Mouse (Mus musculus) heart, embryonic 10.5 days (tissue): ENCODE results near the gene Zfp385a. TPM values are rescaled to one million over a fixed set of nuclear protein-coding genes. Genes with fewer than 3 reads are reported as not detected.
A peak's percentile ranks its signal among the peaks of the same experiment; 100 is the strongest.

Experiments
- DNase-seq: peaks from one replicate; pipeline ENCODE4 v3.0.0-alpha.2; 2017; ENCODE audit warnings: low spot score
- H3K27ac ChIP-seq: fragments of 300-500 bp; sonication (generic); 2 replicates; pipeline ENCODE4 v1.5.1; 2016; ENCODE audit warnings: mild to moderate bottlenecking
- H3K27me3 ChIP-seq: fragments of 300-500 bp; sonication (generic); 2 replicates; pipeline ENCODE4 v1.6.1; 2016; ENCODE audit warnings: mild to moderate bottlenecking; ENCODE audit not compliant: poor library complexity, insufficient read depth, severe bottlenecking
- H3K36me3 ChIP-seq: fragments of 300-500 bp; sonication (generic); 2 replicates; pipeline ENCODE4 v1.6.1; 2016; ENCODE audit warnings: mild to moderate bottlenecking, moderate library complexity
- H3K4me1 ChIP-seq: fragments of 300-500 bp; sonication (generic); 2 replicates; pipeline ENCODE4 v1.6.1; 2016; ENCODE audit warnings: mild to moderate bottlenecking
- H3K4me3 ChIP-seq: fragments of 300-500 bp; sonication (generic); 2 replicates; pipeline ENCODE4 v1.5.1; 2016; ENCODE audit warnings: mild to moderate bottlenecking, moderate library complexity
- H3K9me3 ChIP-seq: fragments of 300-500 bp; sonication (generic); 2 replicates; pipeline ENCODE4 v1.6.1; 2016; ENCODE audit warnings: mild to moderate bottlenecking, moderate library complexity
- WGBS: fragments of 180-500 bp; shearing (Covaris S2); methylation state at CpG from one replicate; pipeline ENCODE4 v1.1.7; 2016; 5-methylcytosine and 5-hydroxymethylcytosine counted together
- polyA plus RNA-seq: library from polyadenylated mRNA; unstranded; fragments of >200 nt; fragmentation: Nextera tagmentation; extraction: Ambion mirVana; gene quantifications from 2 replicates; pipeline ENCODE4 v1.2.1, GENCODE M21; 2016

Zfp385a gene
- polyA plus RNA-seq, 1 experiment from 2014 or later, result 15.8 TPM

DNA sequence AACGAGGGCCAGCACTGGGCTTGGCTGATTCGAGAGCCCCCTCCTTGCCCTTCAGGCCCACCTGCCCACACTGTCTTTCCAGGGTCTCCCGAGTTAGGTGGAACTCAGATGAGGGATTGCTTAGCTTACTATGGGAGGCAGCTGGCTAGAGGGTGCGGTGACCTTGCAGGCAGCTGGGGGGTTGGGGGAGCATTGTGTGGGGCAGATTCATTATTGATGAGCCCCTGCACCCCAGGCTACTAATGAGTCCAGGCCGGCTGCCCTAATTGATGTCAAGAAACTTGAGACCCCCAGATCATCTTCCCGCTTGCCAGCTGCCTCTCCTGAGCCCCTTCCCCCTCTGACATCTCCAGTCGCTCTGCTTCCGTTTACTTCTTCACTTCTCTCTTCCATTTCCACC lies 1.7 kb upstream of the Zfp385a start:
- Histone ChIP-seq H3K4me3 (no peak overlapping the region), H3K27ac (no peak overlapping the region; the same call in 1 of the 2 replicates), H3K27me3 (peaks cover 54% of the 10 kb centered on the region), H3K4me1 (peaks cover 30% of the 10 kb centered on the region), H3K9me3 (no peaks in the 10 kb centered on the region), H3K36me3 (peaks cover 33% of the 10 kb centered on the region)
- no peak for DNase-seq
- 52% methylated on average over 8 of the region's 8 CpGs for WGBS

DNA sequence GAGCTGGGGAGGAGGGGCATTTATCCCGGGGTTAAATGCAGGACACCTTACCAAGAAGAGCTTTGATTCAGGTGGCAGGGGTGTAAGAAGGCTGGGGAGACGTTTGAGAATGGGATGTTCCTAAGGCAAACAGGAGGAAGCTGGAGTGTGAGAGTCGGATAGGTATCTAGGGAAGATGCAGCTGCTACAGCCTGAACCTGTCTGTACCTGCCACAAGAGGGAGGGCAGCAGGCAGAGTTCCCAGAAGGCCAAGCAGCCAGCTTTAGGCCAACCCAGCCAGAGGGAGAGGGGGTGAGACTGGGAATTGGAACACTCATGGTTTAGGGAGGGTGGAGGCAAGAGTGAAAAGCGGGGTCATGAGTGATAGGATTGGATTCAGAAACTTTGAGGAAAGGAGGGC lies 893 bp upstream of the Zfp385a start:
- peaks cover 25% of the 10 kb centered on the region for H3K36me3 ChIP-seq
- peaks cover 31% of the 10 kb centered on the region for H3K4me1 ChIP-seq
- DNase-seq, result no peak
- no peaks in the 10 kb centered on the region for H3K9me3 ChIP-seq
- peak overlapping the region; percentile 68; the same call in 1 of the 2 replicates for H3K4me3 ChIP-seq
- H3K27ac ChIP-seq, result no peak overlapping the region
- H3K27me3 ChIP-seq, result peaks cover 58% of the 10 kb centered on the region
- 20% methylated on average over 4 of the region's 4 CpGs for WGBS

DNA sequence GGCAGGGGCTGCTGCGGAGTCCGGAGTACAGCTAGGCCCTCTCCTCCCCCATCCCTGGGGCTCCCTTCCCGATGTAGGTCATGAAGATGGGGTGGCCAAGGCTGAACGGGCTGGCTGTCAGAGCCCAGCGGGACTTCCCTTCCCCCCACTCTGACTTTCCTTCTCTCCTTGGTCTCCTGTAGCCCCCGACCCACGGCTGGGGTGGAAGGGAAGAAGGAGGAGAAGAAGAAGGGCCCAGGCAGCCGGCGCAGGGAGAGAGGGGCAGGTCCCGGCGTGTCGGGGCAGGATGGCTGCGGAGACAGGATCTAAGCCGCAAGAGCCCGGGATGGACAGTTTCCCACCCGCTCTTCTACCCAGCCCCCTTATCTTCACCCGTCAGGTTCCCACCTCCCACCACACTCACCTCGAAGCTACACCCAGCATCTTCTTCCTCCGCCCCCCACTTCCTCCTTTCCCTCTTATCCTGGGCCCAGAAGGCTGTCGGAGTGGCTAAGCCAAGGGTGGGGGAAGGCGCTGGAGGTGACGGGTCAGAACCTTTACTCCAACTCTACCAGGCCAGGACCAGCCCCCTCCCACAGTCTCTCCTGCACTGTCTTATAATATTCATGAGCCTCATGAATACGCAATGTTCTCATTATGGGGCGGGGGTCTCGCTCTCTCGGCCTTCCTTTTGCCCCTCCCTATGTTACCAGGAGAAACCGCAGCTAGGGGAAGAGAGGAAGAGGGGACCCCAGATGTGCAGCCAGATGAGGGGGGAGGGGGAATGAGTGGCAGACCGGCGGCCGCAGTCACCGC lies 530 bp downstream of the Zfp385a start:
- H3K9me3 ChIP-seq, result no peaks in the 10 kb centered on the region
- peak overlapping the region; percentile 68 for H3K4me3 ChIP-seq
- WGBS, result 2% methylated on average over 30 of the region's 31 CpGs
- H3K4me1 ChIP-seq, result peaks cover 45% of the 10 kb centered on the region
- H3K36me3 ChIP-seq, result peaks cover 11% of the 10 kb centered on the region
- H3K27me3 ChIP-seq, result peaks cover 63% of the 10 kb centered on the region
- DNase-seq, result no peak
- peak overlapping the region; percentile 24 for H3K27ac ChIP-seq

DNA sequence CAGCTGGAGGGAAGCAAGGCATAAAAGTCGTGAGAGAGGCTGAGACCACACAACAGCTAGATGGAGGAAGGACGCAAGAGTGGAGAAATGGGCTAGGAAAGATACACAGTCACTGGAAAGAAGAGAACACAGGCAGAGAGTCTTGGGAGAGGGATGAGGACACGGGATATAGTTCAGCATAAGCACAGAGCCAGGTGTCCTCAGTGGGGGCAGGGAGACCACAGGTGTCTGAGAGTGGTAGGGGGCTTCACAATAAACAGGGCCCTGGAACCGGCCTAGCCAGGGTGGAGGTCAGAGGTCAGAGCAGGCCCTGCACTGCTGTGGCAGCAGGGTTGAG lies 1.1 kb downstream of the Zfp385a start:
- H3K27ac ChIP-seq, result peak overlapping the region; percentile 24; the same call in 1 of the 2 replicates
- WGBS, result 44% methylated on average over 4 of the region's 4 CpGs
- peak overlapping the region; percentile 68 for H3K4me3 ChIP-seq
- H3K9me3 ChIP-seq, result no peaks in the 10 kb centered on the region
- H3K27me3 ChIP-seq, result peaks cover 63% of the 10 kb centered on the region
- H3K4me1 ChIP-seq, result peaks cover 51% of the 10 kb centered on the region
- no peak for DNase-seq
- H3K36me3 ChIP-seq, result peaks cover 6% of the 10 kb centered on the region

DNA sequence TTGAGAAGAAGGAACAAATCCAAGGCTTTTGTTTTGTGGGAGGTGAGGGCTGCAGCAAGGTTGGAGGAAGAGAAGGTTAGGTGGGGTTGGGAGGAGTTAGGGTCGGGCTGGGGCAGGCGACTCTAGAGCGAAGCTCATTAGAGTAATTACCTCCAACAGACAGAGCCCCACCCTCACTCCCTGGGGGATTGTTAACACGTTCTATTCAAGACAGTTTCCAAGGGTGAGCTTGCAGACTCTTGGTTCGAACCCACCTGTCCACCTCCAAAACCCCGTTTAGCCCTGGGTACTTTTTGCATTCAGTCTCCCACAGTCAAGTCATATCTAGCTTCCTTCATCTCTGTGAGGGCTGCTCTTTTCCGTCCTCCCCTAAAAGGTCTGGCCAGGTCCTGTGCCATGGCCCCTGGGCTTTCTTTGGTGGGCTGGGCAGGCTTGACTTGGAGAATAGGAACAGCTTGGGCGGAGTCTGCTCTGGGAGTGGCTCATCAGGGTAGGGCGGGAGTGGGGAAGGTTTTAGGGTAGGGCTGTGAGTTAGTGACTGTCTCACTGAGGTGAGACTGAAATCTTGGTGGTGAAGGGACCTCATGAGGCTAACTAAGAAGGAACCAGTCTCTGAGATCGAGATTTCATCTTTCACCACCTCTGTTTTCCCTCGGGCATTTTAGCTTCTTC lies 2.8 kb downstream of the Zfp385a start:
- H3K27me3 ChIP-seq, result peaks cover 66% of the 10 kb centered on the region

DNA sequence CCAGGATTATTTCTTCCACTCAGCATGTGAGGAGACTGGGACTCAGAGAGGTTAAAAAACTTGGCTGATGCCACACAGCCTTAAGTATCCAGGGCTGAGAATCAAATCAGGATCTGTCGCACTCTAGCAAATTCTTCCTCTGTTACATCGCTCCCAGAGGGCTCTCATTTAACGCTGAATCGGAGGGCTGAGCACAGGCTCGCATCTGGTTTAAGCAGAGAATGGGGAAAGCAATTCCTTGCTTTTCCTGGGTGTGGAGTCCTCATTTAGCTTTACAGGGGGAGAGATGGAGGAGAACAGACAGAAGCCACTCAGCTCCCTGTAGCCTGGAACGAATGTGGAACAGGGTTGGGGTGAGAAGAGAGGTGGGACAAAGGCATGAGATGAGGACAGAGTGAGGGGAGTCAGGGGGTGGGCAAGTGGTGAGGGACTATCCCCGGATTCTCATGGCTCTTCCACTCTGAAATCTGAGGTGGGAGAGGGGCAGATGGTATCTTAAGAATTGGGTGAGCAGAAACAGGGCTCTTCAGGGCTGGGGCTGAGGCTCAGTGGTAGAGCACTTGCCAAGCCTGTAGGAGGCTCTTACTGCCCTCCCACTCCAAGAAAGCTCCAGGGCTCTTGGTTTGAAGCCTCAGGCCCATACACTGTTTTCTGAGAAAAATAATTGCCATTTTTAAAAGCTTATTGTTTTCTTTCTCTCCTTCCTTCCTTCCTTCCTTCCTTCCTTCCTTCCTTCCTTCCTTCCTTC lies 4.2 kb downstream of the Zfp385a start:
- Histone ChIP-seq H3K36me3 (no peaks in the 10 kb centered on the region), H3K4me3 (no peak overlapping the region), H3K9me3 (no peaks in the 10 kb centered on the region), H3K4me1 (peaks cover 61% of the 10 kb centered on the region), H3K27ac (no peak overlapping the region), H3K27me3 (peaks cover 52% of the 10 kb centered on the region)
- WGBS, result 21% methylated on average over 7 of the region's 7 CpGs
- no peak for DNase-seq

More for the DNA sequence above, 2.8 kb downstream of the Zfp385a start:
- 17% methylated on average over 11 of the region's 11 CpGs for WGBS
- H3K27ac ChIP-seq, result no peak overlapping the region
- H3K36me3 ChIP-seq, result no peaks in the 10 kb centered on the region; the same call in 1 of the 2 replicates
- DNase-seq, result no peak
- peaks cover 65% of the 10 kb centered on the region for H3K4me1 ChIP-seq
- H3K9me3 ChIP-seq, result no peaks in the 10 kb centered on the region
- no peak overlapping the region for H3K4me3 ChIP-seq

DNA sequence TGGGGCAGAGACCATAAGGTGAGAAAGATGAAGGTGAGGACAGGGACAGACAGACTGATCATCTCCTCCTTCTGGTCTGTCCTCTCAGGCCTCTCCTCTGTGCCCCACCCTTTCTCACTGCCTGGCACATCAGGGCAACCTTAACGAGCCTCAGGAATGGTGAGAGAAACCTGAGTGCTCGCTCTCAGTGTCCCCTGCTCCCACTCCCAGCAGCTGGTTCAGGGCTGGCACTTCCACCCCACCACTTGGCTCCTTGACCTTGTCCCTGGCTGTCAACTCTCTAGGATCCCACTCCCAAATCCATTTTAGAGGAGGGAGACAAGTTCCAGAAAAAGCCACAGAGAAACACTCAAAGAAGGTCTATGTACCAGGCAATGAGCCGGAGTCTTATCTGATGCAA lies 4.9 kb downstream of the Zfp385a start:
- Histone ChIP-seq H3K27ac (no peak overlapping the region), H3K36me3 (no peaks in the 10 kb centered on the region), H3K4me1 (peaks cover 55% of the 10 kb centered on the region), H3K27me3 (peaks cover 46% of the 10 kb centered on the region), H3K4me3 (no peak overlapping the region), H3K9me3 (no peaks in the 10 kb centered on the region)
- 54% methylated on average over 3 of the region's 3 CpGs for WGBS
- no peak for DNase-seq

DNA sequence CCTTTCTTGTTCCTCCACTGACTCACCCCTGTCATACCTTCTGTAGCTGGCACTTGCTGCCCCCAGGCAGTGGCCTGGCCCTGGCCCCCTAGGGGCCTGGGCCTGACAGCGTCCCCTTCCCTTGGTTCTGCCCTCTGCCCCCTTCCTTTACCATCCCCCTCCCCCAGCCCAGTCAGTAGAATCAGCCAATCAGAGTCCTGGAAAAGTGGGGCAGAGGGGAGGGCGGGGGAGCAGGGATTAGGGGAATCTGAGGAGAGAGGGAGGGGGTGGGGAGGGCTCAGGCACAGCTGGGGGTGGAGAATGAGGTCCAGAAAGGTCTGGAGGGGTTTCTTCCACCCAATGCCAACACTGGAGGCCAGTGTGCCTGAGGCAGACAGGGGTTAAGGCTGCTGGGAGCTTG lies 5.7 kb downstream of the Zfp385a start:
- 13% methylated on average over 2 of the region's 2 CpGs for WGBS
- H3K36me3 ChIP-seq, result no peaks in the 10 kb centered on the region
- DNase-seq, result no peak

DNA sequence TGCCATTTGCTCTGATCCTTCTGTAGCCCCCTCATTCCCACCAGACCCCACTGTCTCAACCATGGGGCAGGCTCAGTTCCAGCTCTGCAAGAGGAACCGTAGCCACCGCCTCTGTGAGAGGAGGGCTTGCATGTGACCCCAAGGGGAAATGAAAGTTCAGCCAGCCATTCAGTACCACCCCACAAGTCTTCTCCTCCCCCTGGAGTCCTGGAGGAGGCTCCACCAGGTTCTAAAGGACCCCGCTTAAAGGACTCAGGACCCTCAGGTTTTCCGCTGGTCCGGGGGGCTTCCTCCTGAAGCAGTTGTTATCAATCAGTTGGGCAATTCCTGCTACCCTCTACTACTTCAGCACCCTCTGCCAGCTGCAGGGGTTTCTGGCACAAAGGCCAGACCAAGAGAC lies 6.2 kb downstream of the Zfp385a start:
- H3K4me3 ChIP-seq, result no peak overlapping the region
- H3K4me1 ChIP-seq, result peaks cover 42% of the 10 kb centered on the region
- peaks cover 33% of the 10 kb centered on the region for H3K27me3 ChIP-seq
- H3K27ac ChIP-seq, result peak overlapping the region; percentile 60; the same call in 1 of the 2 replicates
- 64% methylated on average over 5 of the region's 5 CpGs for WGBS
- no peak for DNase-seq
- H3K36me3 ChIP-seq, result no peaks in the 10 kb centered on the region
- H3K9me3 ChIP-seq, result no peaks in the 10 kb centered on the region

More for the DNA sequence above, 5.7 kb downstream of the Zfp385a start:
- Histone ChIP-seq H3K27ac (peak overlapping the region; percentile 60; the same call in 1 of the 2 replicates), H3K27me3 (peaks cover 38% of the 10 kb centered on the region), H3K9me3 (no peaks in the 10 kb centered on the region), H3K4me3 (no peak overlapping the region), H3K4me1 (peaks cover 47% of the 10 kb centered on the region)

DNA sequence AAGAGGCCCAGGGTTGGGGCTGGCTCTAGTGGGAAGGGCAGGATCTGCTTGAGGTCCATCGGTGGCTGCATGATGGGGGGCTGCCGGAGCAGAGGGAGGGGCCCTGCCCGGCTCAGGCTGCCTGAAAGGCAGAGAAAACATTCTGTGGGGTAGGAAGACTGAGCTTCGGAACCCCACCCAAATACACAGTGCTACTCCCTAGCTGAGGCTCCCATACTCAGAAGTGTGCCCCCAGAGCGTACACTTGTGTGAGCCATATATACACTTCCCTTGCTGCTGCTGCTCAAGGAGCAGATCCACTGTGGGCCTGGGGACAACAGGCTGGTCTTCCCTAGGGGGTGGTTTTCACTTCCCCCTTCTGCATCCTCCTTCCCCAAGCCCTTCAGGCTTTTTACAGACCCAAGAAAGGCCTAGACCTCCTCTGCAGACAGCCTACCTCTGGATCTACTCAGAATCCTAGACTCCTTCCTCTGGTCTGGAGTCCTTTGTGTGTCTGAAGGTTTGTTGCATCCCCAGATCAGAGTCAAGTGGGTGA lies 6.7 kb downstream of the Zfp385a start:
- Histone ChIP-seq H3K9me3 (no peaks in the 10 kb centered on the region), H3K4me1 (peaks cover 41% of the 10 kb centered on the region), H3K27ac (peak overlapping the region; percentile 60; the same call in 1 of the 2 replicates), H3K27me3 (peaks cover 27% of the 10 kb centered on the region), H3K36me3 (no peaks in the 10 kb centered on the region), H3K4me3 (no peak overlapping the region)
- 57% methylated on average over 5 of the region's 5 CpGs for WGBS
- no peak for DNase-seq

DNA sequence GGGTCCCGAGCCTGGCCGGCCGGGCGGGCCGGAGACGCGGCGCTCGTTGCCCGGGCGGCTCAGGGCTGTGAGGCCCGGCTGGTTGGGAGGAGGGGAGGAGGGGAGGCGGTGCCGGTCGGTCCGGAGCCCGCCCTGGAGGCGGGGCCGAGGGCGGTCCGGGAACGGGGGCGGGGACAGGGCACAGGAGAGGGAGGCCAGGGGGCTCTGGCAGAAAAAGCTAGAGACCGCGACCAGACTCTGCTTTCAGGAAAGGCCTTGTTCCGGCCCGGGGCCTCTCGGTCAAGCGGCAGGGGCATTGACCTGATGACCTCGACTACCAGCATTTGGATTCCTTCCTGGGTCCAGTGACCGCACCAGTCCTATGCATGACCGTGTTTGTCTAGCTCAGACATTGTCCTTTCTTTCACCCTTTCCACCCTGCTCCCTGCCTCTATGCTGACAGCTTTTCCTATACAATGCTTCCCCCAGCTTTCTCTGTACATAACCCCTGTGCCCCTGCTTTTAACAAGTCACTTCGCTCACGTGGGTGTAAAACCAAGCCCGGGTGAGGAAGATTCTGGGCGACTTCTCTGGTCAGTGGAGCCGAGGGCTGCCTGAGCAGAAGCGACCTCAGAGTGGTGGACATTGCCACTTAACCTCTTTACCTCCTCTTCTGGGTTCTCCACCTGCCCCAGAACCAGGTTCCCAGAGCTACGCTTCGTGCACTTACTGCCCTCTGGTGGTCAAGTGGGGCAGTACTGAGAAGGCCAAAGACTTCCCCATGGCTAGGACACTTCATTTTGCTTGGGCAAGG lies 16.2 kb downstream of the Zfp385a start:
- no peaks in the 10 kb centered on the region for H3K9me3 ChIP-seq
- 2% methylated on average over 40 of the region's 40 CpGs for WGBS
- H3K27me3 ChIP-seq, result no peaks in the 10 kb centered on the region
- peaks cover 35% of the 10 kb centered on the region for H3K4me1 ChIP-seq
- peaks cover 13% of the 10 kb centered on the region for H3K36me3 ChIP-seq
- DNase-seq, result peak; percentile 96
- peak overlapping the region; percentile 85 for H3K4me3 ChIP-seq
- H3K27ac ChIP-seq, result peak overlapping the region; percentile 94

DNA sequence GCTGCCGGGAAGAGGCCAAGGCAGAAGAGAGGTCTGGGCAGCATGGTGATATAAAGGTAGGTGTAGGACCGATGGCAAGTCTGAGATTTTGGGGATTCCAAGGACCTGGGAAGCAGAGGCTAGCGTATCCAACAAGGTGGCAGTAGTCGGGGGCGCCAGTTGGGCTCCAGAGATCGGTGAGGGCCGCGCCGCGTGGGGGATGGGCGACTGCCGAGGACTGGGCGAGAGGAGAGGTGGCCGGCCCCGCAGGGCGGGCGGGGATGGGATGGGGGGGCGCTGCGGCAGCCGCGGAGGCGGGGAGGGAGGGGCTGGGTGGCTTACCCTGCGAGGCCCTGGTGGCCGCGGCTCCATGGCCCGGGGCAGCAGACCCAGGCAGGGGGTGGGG lies 16.8 kb downstream of the Zfp385a start:
- Histone ChIP-seq H3K9me3 (no peaks in the 10 kb centered on the region), H3K27me3 (no peaks in the 10 kb centered on the region), H3K36me3 (peaks cover 18% of the 10 kb centered on the region), H3K27ac (peak overlapping the region; percentile 94), H3K4me1 (peaks cover 35% of the 10 kb centered on the region), H3K4me3 (peak overlapping the region; percentile 85)
- WGBS, result 0% methylated on average over 25 of the region's 26 CpGs
- no peak for DNase-seq
